Mouse (Mus musculus) lung, embryonic 16.5 days (tissue): Measurements from ENCODE around the gene Thbd. TPM values are rescaled to one million over a fixed set of nuclear protein-coding genes. Genes with fewer than 3 reads are reported as not detected.

Source experiments
- ATAC-seq: fragments of 200-750 bp; cut with Nextera tagmentation; 2 replicates; pipeline ENCODE4 v1.8.0; 2017; ENCODE audit warnings: low read depth, mild to moderate bottlenecking, moderate library complexity
- H3K27ac ChIP-seq: fragments of 300-500 bp; sonication (generic); 2 replicates; pipeline ENCODE4 v1.5.1; 2014; ENCODE audit warnings: mild to moderate bottlenecking, control low read depth, low read length
- H3K27me3 ChIP-seq: fragments of 300-500 bp; sonication (generic); 2 replicates; pipeline ENCODE4 v1.6.1; 2014; ENCODE audit warnings: low read depth, low read length, mixed read lengths; ENCODE audit not compliant: control insufficient read depth, insufficient read depth
- H3K36me3 ChIP-seq: fragments of 300-500 bp; sonication (generic); 2 replicates; pipeline ENCODE4 v1.6.1; 2014; ENCODE audit warnings: low read length; ENCODE audit not compliant: control insufficient read depth, insufficient read depth
- H3K4me1 ChIP-seq: fragments of 300-500 bp; sonication (generic); replicated peaks from 2 replicates; pipeline ENCODE4 v1.6.1; 2014; ENCODE audit warnings: low read length, mixed read lengths; ENCODE audit not compliant: control insufficient read depth, insufficient read depth
- H3K4me2 ChIP-seq: fragments of 300-500 bp; sonication (generic); 2 replicates; pipeline ENCODE4 v1.6.1; 2014; ENCODE audit warnings: low read depth, low read length, control low read depth
- H3K4me3 ChIP-seq: fragments of 300-500 bp; sonication (generic); 2 replicates; pipeline ENCODE4 v1.5.1; 2014; ENCODE audit warnings: mild to moderate bottlenecking, low read length, control low read depth
- H3K9ac ChIP-seq: fragments of 300-500 bp; sonication (generic); 2 replicates; pipeline ENCODE4 v1.6.1; 2014; ENCODE audit warnings: low read length, control low read depth
- H3K9me3 ChIP-seq: fragments of 300-500 bp; sonication (generic); 2 replicates; pipeline ENCODE4 v1.6.1; 2016; ENCODE audit warnings: low read length; ENCODE audit not compliant: control insufficient read depth
- WGBS: fragments of 180-500 bp; shearing (Covaris S2); extraction: QIAGEN DNeasy Blood & Tissue Kit; methylation state at CpG from one replicate; pipeline ENCODE4 v1.1.7; 2014; 5-methylcytosine and 5-hydroxymethylcytosine counted together
- polyA plus RNA-seq: library from polyadenylated mRNA; unstranded; fragments of >200 nt; fragmentation: Nextera tagmentation; extraction: Ambion mirVana; gene quantifications from 2 replicates; pipeline ENCODE4 v1.2.1, GENCODE M21; 2015

Gene Thbd
- polyA plus RNA-seq, 1 experiment from 2014 or later, result 109 TPM

DNA sequence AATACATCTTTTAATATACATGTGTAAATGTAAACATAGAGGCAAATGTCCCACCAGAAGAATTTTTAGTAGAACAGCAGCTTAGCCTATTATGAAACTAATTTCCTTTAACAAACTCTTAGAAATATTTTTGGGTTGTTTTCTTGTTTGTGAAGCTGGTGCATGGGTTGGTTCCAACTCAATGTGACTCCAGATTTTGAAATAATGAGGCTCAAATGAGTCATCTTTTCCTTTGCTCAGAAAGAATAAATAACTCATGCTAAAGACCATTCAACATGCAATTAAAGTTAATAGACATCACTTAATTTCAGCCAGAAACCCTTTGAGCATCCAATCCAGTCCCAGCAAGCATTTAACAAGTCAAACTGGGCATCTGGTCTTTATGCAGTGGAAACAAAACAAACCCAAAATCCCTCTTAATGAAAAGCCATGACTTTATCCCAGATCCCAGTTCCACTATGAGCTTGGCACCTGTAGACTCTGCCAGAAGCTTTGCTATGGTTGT is 21.1 kb upstream of the Thbd start:
- Histone ChIP-seq H3K9ac (no peak overlapping the region), H3K4me2 (no peak overlapping the region), H3K36me3 (no peaks in the 10 kb centered on the region), H3K4me3 (no peak overlapping the region), H3K27ac (0 out of 2 replicates have a peak overlapping the region, but pooled peaks have one; percentile 26), H3K4me1 (peaks cover 7% of the 10 kb centered on the region; the same call in 1 of the 2 replicates), H3K27me3 (no peaks in the 10 kb centered on the region), H3K9me3 (no peaks in the 10 kb centered on the region)
- ATAC-seq, result no peak

DNA sequence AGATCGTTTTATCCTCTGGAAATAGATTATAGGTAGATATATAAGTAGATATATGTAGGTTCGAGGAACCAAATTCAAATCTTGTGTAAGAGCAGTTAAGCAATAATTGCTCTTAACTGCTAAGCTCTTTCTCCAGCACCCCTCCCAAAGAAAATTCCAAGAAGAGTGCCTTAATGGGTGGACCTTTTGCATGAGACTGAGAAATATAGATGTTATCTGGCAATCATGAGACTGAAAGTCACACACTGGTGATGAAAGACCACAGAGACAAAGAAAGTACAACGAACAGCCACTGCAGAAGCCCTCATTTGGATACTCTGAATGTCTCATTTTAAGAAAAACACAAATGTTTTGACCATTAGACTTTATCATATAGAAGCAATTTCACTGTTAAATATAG is 20.5 kb upstream of the Thbd start:
- Histone ChIP-seq H3K4me1 (peaks cover 7% of the 10 kb centered on the region; the same call in 1 of the 2 replicates), H3K36me3 (no peaks in the 10 kb centered on the region), H3K4me3 (no peak overlapping the region), H3K27me3 (no peaks in the 10 kb centered on the region), H3K9me3 (no peaks in the 10 kb centered on the region), H3K4me2 (no peak overlapping the region), H3K27ac (no peak overlapping the region), H3K9ac (no peak overlapping the region)
- WGBS, result 66% methylated on average over 3 of the region's 3 CpGs
- ATAC-seq, result no peak; the same call in 1 of the 2 replicates

DNA sequence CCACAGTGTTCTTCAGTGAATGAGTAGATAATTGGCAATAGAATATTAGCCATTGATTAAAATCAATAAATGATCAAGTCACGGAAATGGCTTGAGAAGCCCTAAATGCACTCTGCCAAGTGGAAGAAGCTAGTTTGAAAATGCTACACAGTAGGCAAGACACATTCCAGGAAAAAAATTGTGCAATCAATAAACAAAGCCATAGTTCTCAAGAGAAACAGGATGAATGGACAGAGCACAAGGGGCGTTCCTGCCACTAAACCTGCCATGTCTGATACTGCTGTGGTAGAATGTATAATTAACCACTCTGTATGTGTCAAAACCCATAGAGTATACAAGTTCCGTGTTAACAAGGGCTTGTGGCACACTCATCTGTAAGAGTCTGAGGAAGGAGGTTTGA is 19.6 kb upstream of the Thbd start:
- H3K27ac ChIP-seq, result no peak overlapping the region
- no peaks in the 10 kb centered on the region for H3K9me3 ChIP-seq
- ATAC-seq, result 0 out of 2 replicates have a peak, but pooled peaks have one; percentile 10
- WGBS, result 57% methylated on average over 3 of the region's 3 CpGs
- no peak overlapping the region for H3K9ac ChIP-seq
- no peaks in the 10 kb centered on the region for H3K27me3 ChIP-seq
- no peaks in the 10 kb centered on the region for H3K36me3 ChIP-seq
- H3K4me3 ChIP-seq, result no peak overlapping the region
- peaks cover 12% of the 10 kb centered on the region; the same call in 1 of the 2 replicates for H3K4me1 ChIP-seq
- no peak overlapping the region for H3K4me2 ChIP-seq

GRCm38 (mm10) chr2:148425709-148426382 is 17.9 kb upstream of the Thbd start:
- 63% methylated on average over 5 of the region's 5 CpGs for WGBS
- Histone ChIP-seq H3K4me1 (peaks cover 21% of the 10 kb centered on the region), H3K9ac (no peak overlapping the region), H3K27me3 (no peaks in the 10 kb centered on the region), H3K4me3 (no peak overlapping the region), H3K36me3 (no peaks in the 10 kb centered on the region), H3K27ac (no peak overlapping the region), H3K4me2 (no peak overlapping the region), H3K9me3 (no peaks in the 10 kb centered on the region)
- ATAC-seq, result no peak

GRCm38 (mm10) chr2:148421706-148422105 is 13.7 kb upstream of the Thbd start:
- H3K4me3 ChIP-seq, result no peak overlapping the region
- peak; percentile 53 for ATAC-seq
- no peaks in the 10 kb centered on the region for H3K27me3 ChIP-seq
- 44% methylated on average over 1 of the region's 1 CpGs for WGBS
- H3K4me1 ChIP-seq, result peaks cover 25% of the 10 kb centered on the region
- H3K27ac ChIP-seq, result no peak overlapping the region
- no peaks in the 10 kb centered on the region for H3K36me3 ChIP-seq
- H3K9me3 ChIP-seq, result no peaks in the 10 kb centered on the region
- no peak overlapping the region for H3K9ac ChIP-seq
- H3K4me2 ChIP-seq, result no peak overlapping the region

DNA sequence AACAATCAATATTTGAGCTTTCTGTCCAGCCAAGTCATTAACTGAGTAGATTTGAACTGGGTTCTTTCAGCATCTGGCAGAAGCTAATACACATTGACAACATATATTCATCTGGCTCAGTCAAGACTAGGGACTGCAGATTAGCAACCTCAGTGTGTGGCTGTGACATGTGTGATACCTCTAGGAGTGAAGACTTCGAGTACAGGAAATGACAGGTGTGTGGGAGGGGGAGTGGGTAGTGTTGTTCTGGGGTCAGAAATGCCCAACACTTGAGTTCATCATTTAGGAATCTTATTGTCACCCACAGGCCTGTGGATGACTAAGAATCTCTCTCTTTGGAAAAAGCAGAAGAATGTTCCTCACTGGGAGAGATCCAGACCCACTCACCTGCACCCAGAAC is 13.1 kb upstream of the Thbd start:
- no peak overlapping the region for H3K9ac ChIP-seq
- H3K36me3 ChIP-seq, result no peaks in the 10 kb centered on the region
- WGBS, result 40% methylated on average over 1 of the region's 1 CpGs
- peaks cover 25% of the 10 kb centered on the region for H3K4me1 ChIP-seq
- H3K9me3 ChIP-seq, result no peaks in the 10 kb centered on the region
- no peak overlapping the region for H3K4me3 ChIP-seq
- no peak for ATAC-seq
- no peaks in the 10 kb centered on the region for H3K27me3 ChIP-seq
- H3K4me2 ChIP-seq, result no peak overlapping the region
- H3K27ac ChIP-seq, result no peak overlapping the region; the same call in 1 of the 2 replicates

DNA sequence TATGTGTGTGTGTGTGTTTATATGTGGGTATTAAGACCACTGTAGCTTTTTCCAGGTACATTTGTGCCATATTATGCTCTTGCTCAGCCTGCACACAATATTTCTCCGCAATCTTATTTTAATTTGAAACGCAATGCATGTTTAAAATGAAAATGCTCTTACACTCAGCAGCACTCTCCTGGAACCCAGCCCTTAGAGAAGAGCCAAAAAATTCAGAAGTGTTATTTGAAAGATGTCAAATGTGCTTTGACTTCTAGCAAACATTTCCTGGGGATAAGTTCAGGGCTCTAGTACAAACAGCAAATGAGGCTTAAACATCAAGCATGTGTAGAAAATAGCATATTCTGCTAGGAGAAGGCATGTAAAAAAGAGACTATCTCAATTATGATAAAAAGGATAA is 11.8 kb upstream of the Thbd start:
- H3K4me3 ChIP-seq, result no peak overlapping the region
- peak; percentile 78 for ATAC-seq

GRCm38 (mm10) chr2:148419151-148419550 is 11.2 kb upstream of the Thbd start:
- Histone ChIP-seq H3K4me3 (no peak overlapping the region), H3K36me3 (no peaks in the 10 kb centered on the region), H3K27ac (peak overlapping the region; percentile 78), H3K27me3 (no peaks in the 10 kb centered on the region), H3K4me2 (no peak overlapping the region), H3K9me3 (no peaks in the 10 kb centered on the region), H3K4me1 (peaks cover 25% of the 10 kb centered on the region), H3K9ac (no peak overlapping the region)
- peak; percentile 55; the same call in 1 of the 2 replicates for ATAC-seq
- 30% methylated on average over 3 of the region's 3 CpGs for WGBS

More for the DNA sequence above, 11.8 kb upstream of the Thbd start:
- Histone ChIP-seq H3K9ac (no peak overlapping the region), H3K27me3 (no peaks in the 10 kb centered on the region), H3K27ac (peak overlapping the region; percentile 78), H3K9me3 (no peaks in the 10 kb centered on the region), H3K4me1 (peaks cover 25% of the 10 kb centered on the region), H3K36me3 (no peaks in the 10 kb centered on the region), H3K4me2 (no peak overlapping the region)
- WGBS, result 52% methylated on average over 2 of the region's 2 CpGs

- H3K4me1 ChIP-seq, result peaks cover 10% of the 10 kb centered on the region
Observed at GRCm38 (mm10) chr2:148409821-148410220, 1.8 kb upstream of the Thbd start.

More at GRCm38 (mm10) chr2:148409821-148410220, 1.8 kb upstream of the Thbd start:
- Histone ChIP-seq H3K9me3 (no peaks in the 10 kb centered on the region), H3K4me3 (no peak overlapping the region), H3K9ac (no peak overlapping the region), H3K27me3 (no peaks in the 10 kb centered on the region), H3K4me2 (no peak overlapping the region), H3K27ac (no peak overlapping the region), H3K36me3 (no peaks in the 10 kb centered on the region)
- WGBS, result 80% methylated on average over 1 of the region's 1 CpGs
- no peak for ATAC-seq
